Mouse (Mus musculus): Measurements from ENCODE around the gene Naa20. TPM values are rescaled to one million over a fixed set of nuclear protein-coding genes. Genes with fewer than 3 reads are reported as not detected.

The Naa20 gene
- polyA plus RNA-seq, 1 experiment from 2014 or later: 121 TPM

DNA sequence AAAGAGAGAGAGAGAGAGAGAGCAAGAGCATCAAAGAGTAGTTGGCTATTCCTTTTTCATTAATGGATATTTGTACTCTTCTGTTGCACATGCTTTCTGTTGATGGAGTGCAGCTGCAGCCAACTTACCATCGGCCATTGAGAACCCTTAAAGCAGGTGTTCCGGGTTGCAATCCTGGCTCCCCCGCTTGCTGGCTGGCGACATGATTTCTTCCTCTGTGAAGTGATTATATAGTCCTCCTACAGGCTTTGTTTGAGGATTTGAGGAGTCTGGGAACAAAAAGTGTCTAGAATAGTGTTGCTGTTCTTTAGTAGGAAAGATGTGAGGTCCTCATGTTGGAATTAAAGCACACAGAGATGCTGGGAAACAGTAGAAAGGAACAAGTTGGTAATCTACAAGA lies 30.6 kb upstream of the Naa20 start:
- H3K4me1 ChIP-seq (replicated peaks): no peaks in the 10 kb centered on the region
- ATAC-seq (ENCODE audit: low FRiP score): no peak

DNA sequence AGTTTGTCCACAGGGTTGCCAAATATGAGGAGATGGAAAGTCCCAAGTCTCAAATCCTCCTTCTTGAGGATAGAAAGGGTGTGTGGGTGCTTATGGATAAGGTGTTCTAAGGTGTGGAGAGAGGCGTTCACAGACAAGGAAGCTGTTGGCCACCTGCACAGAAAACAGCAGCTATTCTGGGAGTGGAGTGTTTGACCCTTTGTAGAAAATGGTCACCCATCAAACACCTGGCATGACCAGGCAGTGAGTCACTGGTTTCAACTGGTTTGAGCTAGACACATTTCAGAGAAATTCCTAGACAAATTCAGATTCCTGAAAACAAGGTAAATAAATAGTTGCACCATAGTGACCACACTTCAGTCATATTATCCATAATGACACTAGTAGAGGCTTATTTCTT lies 29.8 kb upstream of the Naa20 start:
- Histone ChIP-seq H3K36me3 (peaks cover 7% of the 10 kb centered on the region), H3K9me3 (no peaks in the 10 kb centered on the region), H3K27ac (no peak overlapping the region), H3K4me2 (no peak overlapping the region), H3K27me3 (no peaks in the 10 kb centered on the region), H3K9ac (no peak overlapping the region), H3K4me3 (no peak overlapping the region), H3K4me1 (replicated peaks) (no peaks in the 10 kb centered on the region)
- 91% methylated on average over 1 of the region's 1 CpGs for WGBS
- no peak for ATAC-seq (ENCODE audit: low FRiP score)

More for the DNA sequence above, 30.6 kb upstream of the Naa20 start:
- no peak overlapping the region for H3K27ac ChIP-seq
- peaks cover 6% of the 10 kb centered on the region; the same call in 1 of the 2 replicates for H3K36me3 ChIP-seq
- no peaks in the 10 kb centered on the region for H3K27me3 ChIP-seq
- 96% methylated on average over 4 of the region's 4 CpGs for WGBS
- no peaks in the 10 kb centered on the region for H3K9me3 ChIP-seq
- no peak overlapping the region for H3K9ac ChIP-seq
- H3K4me3 ChIP-seq: no peak overlapping the region
- H3K4me2 ChIP-seq: no peak overlapping the region

DNA sequence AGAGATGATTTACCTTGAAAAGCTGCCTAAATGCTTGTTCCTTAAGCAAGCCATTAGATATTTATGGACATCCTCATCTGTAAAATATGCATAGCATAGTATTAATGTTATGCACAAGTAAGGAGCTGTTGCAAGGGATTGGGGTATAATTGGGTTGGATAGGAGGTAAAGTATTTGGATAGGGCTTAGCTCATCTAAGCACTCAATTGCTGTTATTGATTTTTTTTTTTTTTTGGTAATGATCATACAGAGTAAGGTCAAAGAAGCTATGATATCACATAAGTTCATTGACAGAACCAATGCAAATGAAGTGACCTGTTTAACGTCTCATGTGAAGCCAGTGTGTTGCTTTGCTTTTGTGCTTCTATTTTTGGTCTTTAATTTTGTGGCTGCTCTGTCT lies 27.9 kb upstream of the Naa20 start:
- no peak overlapping the region for H3K4me2 ChIP-seq
- no peak for ATAC-seq (ENCODE audit: low FRiP score)
- H3K27ac ChIP-seq: no peak overlapping the region
- H3K9me3 ChIP-seq: no peaks in the 10 kb centered on the region
- no peaks in the 10 kb centered on the region for H3K27me3 ChIP-seq
- H3K4me1 ChIP-seq (replicated peaks): no peaks in the 10 kb centered on the region
- H3K9ac ChIP-seq: no peak overlapping the region
- H3K4me3 ChIP-seq: no peak overlapping the region
- peaks cover 22% of the 10 kb centered on the region for H3K36me3 ChIP-seq
- 79% methylated on average over 1 of the region's 1 CpGs for WGBS

DNA sequence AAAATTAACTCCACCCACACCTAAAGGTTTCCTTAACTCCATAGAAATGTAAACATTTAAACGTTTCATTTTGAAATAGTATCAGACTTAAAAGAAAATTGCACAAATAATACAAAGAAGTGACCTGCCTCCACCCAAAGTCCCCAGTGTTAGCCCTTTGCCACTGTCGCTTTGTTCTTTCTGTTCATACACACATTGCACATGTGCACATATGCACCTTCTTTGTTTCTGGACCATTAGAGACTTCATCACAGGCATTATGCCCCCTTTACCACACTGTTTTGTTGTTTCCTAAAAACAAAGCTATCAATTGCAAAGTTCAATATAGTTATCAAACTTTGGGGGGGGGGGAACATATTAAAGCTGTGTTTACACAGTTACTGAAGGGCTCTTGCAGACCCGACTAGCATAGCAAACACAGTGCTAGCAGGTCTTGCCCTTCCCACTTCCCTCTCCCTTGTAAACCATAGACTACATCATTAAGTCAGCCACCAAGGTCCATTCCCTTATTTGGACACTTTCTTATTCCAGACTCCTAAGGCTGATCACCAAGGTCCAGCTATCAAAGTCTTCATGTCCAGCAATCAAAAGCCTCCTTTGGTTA lies 26.9 kb upstream of the Naa20 start:
- no peak overlapping the region for H3K27ac ChIP-seq
- H3K4me1 ChIP-seq (replicated peaks): no peaks in the 10 kb centered on the region
- H3K36me3 ChIP-seq: peaks cover 30% of the 10 kb centered on the region
- no peak overlapping the region for H3K4me3 ChIP-seq
- H3K9ac ChIP-seq: no peak overlapping the region
- no peaks in the 10 kb centered on the region for H3K27me3 ChIP-seq
- H3K9me3 ChIP-seq: no peaks in the 10 kb centered on the region
- no peak overlapping the region for H3K4me2 ChIP-seq
- 70% methylated on average over 3 of the region's 3 CpGs for WGBS
- ATAC-seq (ENCODE audit: low FRiP score): no peak

DNA sequence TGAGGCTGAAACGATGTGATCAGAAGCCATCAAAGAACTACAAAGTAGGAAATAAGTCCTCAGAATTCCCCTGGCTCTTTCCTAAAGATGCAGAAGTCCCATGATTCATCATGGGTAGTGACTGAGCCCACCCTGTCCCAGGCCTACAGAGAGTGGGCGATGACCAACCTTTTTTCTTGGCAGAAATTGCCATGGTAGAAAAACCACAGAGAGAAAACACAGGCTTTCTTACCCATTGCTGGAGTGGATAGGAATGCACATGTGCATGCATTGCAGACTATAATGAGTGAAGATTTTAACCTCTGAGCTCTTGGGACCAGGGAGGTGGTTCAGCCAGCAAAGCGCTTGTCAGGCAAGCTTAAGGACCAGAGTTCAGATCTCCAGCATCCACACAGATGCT lies 24.7 kb upstream of the Naa20 start:
- H3K27me3 ChIP-seq: no peaks in the 10 kb centered on the region
- ATAC-seq (ENCODE audit: low FRiP score): no peak
- H3K4me1 ChIP-seq (replicated peaks): no peaks in the 10 kb centered on the region
- peaks cover 37% of the 10 kb centered on the region for H3K36me3 ChIP-seq
- H3K4me3 ChIP-seq: no peak overlapping the region
- WGBS: 95% methylated on average over 3 of the region's 3 CpGs
- H3K27ac ChIP-seq: no peak overlapping the region
- no peak overlapping the region for H3K9ac ChIP-seq
- H3K4me2 ChIP-seq: no peak overlapping the region
- H3K9me3 ChIP-seq: no peaks in the 10 kb centered on the region

DNA sequence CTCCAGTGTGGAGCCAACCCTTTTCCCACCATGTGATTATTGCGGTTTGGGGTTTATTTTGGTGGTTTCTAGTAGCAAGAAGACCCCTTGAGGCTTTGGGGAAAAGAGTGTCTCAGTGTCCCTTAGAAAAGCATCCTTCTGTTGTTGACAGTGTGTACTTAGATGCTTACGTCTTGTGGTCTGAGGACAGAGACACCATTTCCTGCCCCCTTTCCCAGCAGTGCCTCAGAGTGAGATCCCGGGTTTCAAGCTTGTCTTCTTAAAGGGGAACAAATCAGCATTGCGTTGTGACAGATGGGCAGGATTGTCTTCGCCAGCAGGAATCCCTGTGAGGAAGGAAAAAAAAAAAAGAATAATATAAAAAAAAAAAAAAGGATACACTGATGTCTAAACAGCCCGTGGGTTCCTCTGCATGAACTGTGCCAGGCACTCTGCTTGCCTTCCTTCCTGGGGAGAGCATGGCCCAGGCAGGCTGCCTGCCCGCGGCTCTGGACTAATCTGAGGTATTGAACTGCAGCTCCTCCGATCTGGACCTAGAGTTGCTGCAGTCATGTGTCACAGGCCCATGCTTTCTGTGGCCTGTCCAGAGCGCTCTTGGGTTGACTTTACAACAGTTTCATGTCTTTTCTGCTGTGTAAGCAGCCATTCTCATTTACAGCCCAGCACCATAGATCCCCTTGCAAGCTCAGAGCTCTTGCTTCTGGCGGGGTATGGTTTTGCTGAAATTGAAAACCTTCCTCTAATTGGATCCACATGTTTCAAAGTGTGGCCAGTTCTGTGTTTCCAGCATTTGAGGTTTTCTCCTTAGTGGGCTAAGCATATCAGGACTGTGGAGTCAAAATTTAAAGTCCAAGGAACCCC lies 20.8 kb upstream of the Naa20 start:
- Histone ChIP-seq H3K9me3 (no peaks in the 10 kb centered on the region), H3K4me3 (no peak overlapping the region), H3K4me2 (no peak overlapping the region), H3K36me3 (peaks cover 57% of the 10 kb centered on the region), H3K27ac (peak overlapping the region; percentile 67), H3K4me1 (replicated peaks) (no peaks in the 10 kb centered on the region; the same call in 1 of the 2 replicates), H3K9ac (no peak overlapping the region), H3K27me3 (no peaks in the 10 kb centered on the region)
- 69% methylated on average over 11 of the region's 11 CpGs for WGBS
- no peak for ATAC-seq (ENCODE audit: low FRiP score)

DNA sequence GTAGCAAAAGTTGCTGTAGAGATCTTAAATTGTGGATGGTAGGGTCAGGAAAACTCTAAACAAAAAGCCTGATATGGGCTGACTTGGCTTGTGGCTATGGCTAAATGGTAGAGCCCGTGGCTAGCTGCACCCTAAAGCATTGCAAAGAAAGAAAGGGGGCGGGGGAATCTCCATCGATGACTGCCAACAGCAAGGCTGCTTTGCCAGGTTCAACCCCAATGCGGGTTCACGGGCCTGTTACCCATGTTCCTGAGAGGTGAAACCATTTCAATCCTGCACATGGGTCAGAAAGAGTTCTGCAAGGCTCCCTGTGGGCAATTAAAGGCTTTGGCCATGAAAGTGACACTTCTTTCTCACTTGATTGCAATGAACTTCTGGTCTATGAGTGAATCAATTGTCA lies 20.0 kb upstream of the Naa20 start:
- ATAC-seq (ENCODE audit: low FRiP score): no peak
- 86% methylated on average over 5 of the region's 5 CpGs for WGBS
- Histone ChIP-seq H3K36me3 (peaks cover 50% of the 10 kb centered on the region), H3K27ac (no peak overlapping the region), H3K9ac (no peak overlapping the region), H3K4me2 (no peak overlapping the region), H3K27me3 (no peaks in the 10 kb centered on the region), H3K4me3 (no peak overlapping the region), H3K4me1 (replicated peaks) (no peaks in the 10 kb centered on the region; the same call in 1 of the 2 replicates), H3K9me3 (no peaks in the 10 kb centered on the region)

DNA sequence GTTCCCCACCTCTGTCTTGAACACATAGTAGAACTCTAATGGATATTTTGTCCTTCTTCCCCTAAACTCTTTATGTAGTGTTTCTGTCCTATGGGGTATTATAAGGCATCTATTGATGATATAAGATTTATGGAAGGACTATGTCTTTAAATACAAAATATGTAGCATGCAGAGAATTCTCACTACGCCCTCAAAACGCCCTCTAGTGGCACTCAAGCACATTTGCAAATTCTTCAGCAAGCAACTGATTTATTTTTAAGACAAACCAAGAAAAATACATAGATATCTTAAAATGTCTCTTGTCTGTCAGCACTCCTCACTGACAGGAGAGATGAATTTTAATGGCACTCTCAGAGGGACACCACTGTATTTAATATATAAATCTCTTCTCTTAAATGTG lies 19.5 kb upstream of the Naa20 start:
- H3K4me2 ChIP-seq: no peak overlapping the region
- H3K4me1 ChIP-seq (replicated peaks): no peaks in the 10 kb centered on the region; the same call in 1 of the 2 replicates
- H3K9ac ChIP-seq: no peak overlapping the region
- H3K4me3 ChIP-seq: no peak overlapping the region
- no peak overlapping the region for H3K27ac ChIP-seq
- WGBS: 18% methylated on average over 2 of the region's 2 CpGs
- no peak for ATAC-seq (ENCODE audit: low FRiP score)
- H3K27me3 ChIP-seq: no peaks in the 10 kb centered on the region
- H3K9me3 ChIP-seq: no peaks in the 10 kb centered on the region
- H3K36me3 ChIP-seq: peaks cover 48% of the 10 kb centered on the region

DNA sequence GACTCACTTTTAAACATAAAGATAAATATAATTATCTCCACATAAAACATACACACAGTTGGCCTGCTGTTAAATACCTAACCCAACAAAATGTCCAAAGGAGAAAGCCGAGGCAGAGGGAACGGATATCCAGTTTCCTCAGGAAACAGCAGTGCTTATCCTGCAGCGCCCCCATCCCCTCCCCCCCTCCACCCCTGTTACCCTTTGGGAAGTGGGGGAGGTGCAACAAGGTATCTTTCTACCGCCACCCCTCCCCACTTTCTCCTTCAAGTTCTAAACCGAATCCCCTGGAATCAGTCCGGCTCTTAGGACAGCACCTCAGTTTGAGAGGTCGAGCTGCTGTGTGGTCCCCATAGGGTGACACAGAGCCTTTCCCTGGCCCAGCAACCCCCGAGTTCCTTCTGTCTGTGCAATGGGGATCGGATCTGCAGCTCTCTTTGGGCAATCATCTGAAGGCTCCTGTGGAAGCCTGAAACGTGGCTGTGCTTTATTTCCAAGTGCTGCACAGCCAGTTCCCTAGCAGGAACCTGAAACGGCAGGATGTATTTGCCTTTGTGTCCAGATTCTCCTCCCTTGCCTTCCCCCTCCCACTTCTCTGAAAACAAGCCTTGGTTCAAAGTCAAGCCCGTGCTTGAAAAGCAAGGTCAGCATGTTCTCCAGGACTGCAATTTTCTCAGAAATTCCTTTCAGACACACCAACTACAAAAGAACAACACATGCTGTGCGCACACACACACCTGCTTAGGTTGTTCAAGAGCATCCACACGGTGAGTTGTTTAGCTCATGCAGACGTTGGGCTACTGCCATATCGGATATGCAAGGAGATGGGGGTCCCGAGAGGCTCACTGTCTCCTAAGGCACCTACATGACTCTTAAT lies 17.6 kb upstream of the Naa20 start:
- 48% methylated on average over 17 of the region's 17 CpGs for WGBS
- Histone ChIP-seq H3K4me1 (replicated peaks) (no peaks in the 10 kb centered on the region; the same call in none of the 2 replicates), H3K4me2 (no peak overlapping the region), H3K27me3 (no peaks in the 10 kb centered on the region), H3K36me3 (peaks cover 32% of the 10 kb centered on the region), H3K9ac (no peak overlapping the region), H3K27ac (no peak overlapping the region), H3K4me3 (no peak overlapping the region), H3K9me3 (no peaks in the 10 kb centered on the region)
- no peak for ATAC-seq (ENCODE audit: low FRiP score)

DNA sequence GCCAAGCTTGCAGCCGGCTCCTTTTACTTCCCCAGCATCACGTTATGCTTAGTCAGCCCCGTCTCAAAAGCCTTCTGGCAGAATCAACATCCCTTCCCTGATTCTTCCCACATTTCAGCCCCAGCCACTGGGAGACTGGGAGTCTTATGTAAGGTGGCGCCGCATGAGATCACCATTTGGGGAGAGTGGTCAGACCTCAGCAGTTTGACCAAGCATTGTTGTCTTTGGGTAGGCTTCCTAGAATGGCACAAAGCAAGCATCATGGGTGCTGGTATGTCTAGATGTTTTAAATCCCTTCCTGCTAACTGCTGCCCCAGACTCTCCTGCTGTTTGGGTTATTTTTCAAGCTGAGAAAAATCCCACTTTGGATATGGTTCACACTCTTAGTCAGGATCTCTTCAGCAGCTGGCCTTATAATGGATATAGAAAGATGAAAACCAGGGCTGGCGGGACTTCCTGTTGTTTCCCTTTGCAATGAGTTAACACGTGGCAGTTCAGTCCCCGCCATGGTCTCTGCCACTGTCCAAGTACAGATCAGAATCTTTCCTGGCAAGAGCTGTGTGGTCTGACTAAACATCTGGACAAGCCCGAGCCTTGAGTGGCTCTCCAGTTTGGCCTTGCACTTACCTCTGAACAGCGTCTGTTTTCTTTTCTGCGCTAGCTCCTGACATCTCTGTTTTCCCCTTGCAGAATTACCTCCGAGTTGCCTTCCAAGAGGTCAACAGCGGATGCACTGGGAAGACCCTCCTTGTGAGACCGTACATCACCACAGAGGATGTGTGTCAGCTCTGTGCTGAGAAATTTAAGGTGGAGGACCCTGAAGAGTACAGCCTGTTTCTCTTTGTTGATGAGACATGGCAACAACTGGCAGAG lies 16.8 kb upstream of the Naa20 start:
- H3K9me3 ChIP-seq: no peaks in the 10 kb centered on the region
- no peak for ATAC-seq (ENCODE audit: low FRiP score)
- no peak overlapping the region; the same call in 1 of the 2 replicates for H3K27ac ChIP-seq
- H3K9ac ChIP-seq: no peak overlapping the region
- H3K4me2 ChIP-seq: no peak overlapping the region
- H3K27me3 ChIP-seq: no peaks in the 10 kb centered on the region
- H3K4me1 ChIP-seq (replicated peaks): no peaks in the 10 kb centered on the region; the same call in none of the 2 replicates
- H3K4me3 ChIP-seq: no peak overlapping the region
- H3K36me3 ChIP-seq: peaks cover 25% of the 10 kb centered on the region
- WGBS: 80% methylated on average over 14 of the region's 14 CpGs

DNA sequence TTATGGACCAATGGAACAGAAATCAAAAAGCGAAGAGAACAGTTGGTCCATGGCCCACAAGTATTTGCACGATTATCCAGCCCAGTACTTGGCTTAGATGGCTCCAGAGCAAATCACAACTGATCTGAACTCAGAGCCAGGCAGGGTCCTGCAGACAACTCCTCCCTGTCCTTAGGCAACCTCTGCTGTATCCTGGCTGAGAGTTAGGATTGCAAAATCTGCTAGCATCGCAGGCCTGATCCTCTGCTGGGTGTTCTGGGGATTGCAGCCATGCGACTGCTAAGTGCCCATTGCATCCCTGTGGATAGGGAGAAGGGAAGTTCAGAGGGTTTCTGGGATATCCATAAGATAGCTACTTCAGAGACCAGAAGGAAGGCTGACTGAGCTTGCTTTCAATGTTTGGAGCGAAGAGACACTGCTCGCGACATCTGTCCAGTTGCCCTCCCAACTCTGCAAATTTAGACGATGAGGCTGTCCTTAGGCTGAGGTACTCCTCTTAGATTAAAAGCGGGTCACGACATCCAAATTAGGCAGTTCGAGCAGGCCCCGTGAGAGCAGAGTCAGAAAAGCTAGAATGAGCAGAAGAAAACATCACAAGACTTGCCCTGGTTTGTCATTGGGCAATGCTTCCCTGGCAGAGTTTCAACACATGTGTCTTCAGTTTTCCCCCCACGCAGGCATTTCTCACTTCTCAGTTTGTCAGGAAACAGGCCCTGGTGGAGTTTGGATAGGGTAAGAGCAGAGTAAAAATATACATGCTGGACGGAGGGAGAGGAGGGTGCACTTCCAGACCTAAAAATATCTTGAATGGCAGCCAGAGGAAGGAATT lies 13.7 kb upstream of the Naa20 start:
- Histone ChIP-seq H3K9me3 (no peaks in the 10 kb centered on the region), H3K9ac (no peak overlapping the region), H3K27ac (no peak overlapping the region), H3K27me3 (no peaks in the 10 kb centered on the region), H3K4me2 (no peak overlapping the region), H3K4me3 (no peak overlapping the region), H3K4me1 (replicated peaks) (no peaks in the 10 kb centered on the region; the same call in none of the 2 replicates), H3K36me3 (peaks cover 20% of the 10 kb centered on the region)
- 74% methylated on average over 14 of the region's 14 CpGs for WGBS
- ATAC-seq (ENCODE audit: low FRiP score): no peak
